Comparison of ENCODE assay signal across 13 mouse cellular contexts in the genomic region with DNA sequence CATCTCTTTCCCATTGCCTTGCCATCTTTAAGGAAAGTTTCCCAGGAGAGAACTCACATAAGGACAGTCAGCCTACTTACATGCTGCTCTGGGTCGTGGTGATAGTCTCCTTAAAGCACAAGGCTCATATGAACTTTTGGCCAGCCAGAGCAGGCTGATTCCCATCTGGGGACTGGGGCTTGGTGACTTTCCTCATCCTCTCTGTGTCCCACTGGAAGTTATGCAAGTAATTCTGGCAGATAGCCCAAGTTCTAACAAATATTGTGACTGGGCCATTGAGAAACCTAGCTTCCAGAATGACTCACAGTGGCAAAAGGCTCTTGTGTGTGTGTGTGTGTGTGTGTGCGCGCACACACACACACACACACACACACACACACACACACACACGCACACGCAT.
DNase-seq lines count a peak whose midpoint lies in the region; ATAC-seq and TF ChIP-seq lines count a peak whose summit lies in the region.
"Had no signal": no experiment of that assay in that cellular context is flagged by ENCODE, and none has a peak within 500 bp of the region (broad histone marks: within the 10 kb centered on the region; RNA-seq: fewer than 3 reads in every experiment).

No protein-coding gene starts in this region.

- H3K4me3 ChIP-seq in kidney, adult 2 months (ENCODE audit: insufficient read depth, low read depth, low read length): no peak overlapping the region
- H3K4me3 ChIP-seq in kidney, embryonic 14.5 days (ENCODE audit: low read length): no peak overlapping the region
- H3K4me3 ChIP-seq in lung, embryonic 15.5 days: no peak overlapping the region
- H3K4me3 ChIP-seq: embryonic facial prominence, embryonic 15.5 days; heart, adult 2 months; limb, embryonic 12.5 days had no signal

- no peaks in the 10 kb centered on the region for H3K27me3 ChIP-seq in kidney, adult 2 months (replicated peaks; ENCODE audit: control insufficient read depth, insufficient read depth, low read length)
- H3K27me3 ChIP-seq in kidney, embryonic 14.5 days (ENCODE audit: control insufficient read depth, insufficient read depth, low read length): no peaks in the 10 kb centered on the region
- no peaks in the 10 kb centered on the region for H3K27me3 ChIP-seq in lung, embryonic 15.5 days
- H3K27me3 ChIP-seq: embryonic facial prominence, embryonic 15.5 days; limb, embryonic 12.5 days had no signal

- ATAC-seq in kidney, embryonic 14.5 days (ENCODE audit: low FRiP score, low TSS enrichment): no peak
- peak; percentile 41; the same call in 1 of the 2 replicates for ATAC-seq in lung, embryonic 15.5 days (ENCODE audit: borderline replicate concordance, extremely low read depth, low FRiP score, low TSS enrichment)

- no peak for TF ChIP-seq POLR2A in kidney, adult 2 months (IDR thresholded peaks at IDR 0.05; ENCODE audit: low read depth, low read length)

- H3K27ac ChIP-seq in kidney, adult 2 months (ENCODE audit: insufficient read depth, low read depth, low read length): no peak overlapping the region
- no peak overlapping the region for H3K27ac ChIP-seq in kidney, embryonic 14.5 days (ENCODE audit: low read depth, low read length)
- H3K27ac ChIP-seq in lung, embryonic 15.5 days: no peak overlapping the region
- H3K27ac ChIP-seq: embryonic facial prominence, embryonic 15.5 days; heart, adult 2 months; limb, embryonic 12.5 days had no signal

- no peak for TF ChIP-seq CTCF in kidney, adult 2 months (conservative IDR thresholded peaks at IDR 0.05; ENCODE audit: insufficient read depth, insufficient read length, low read depth, low read length)

- WGBS in kidney, adult 2 months: 89% methylated on average over 5 of the region's 5 CpGs
- WGBS in kidney, embryonic 14.5 days: 87% methylated on average over 5 of the region's 5 CpGs
- WGBS in lung, embryonic 15.5 days: 86% methylated on average over 5 of the region's 5 CpGs

- DNase-seq in adrenal gland, adult 8-10 months: peak; percentile 26
- no peak for DNase-seq in adrenal gland, postnatal 25 days
- DNase-seq in kidney, adult 2 months: peak; percentile 25
- peak; percentile 41 for DNase-seq in brain, adult 2 months (ENCODE audit: low read depth, low spot score)
- DNase-seq in urinary bladder, postnatal 25 days (ENCODE audit: low spot score): no peak
- no peak for DNase-seq in cerebellum, adult 11 months
- DNase-seq: cerebellum, postnatal 14 days; thymus, adult 2 months had no signal

- H3K9me3 ChIP-seq in kidney, embryonic 14.5 days (ENCODE audit: control insufficient read depth, low read length): no peaks in the 10 kb centered on the region
- no peaks in the 10 kb centered on the region for H3K9me3 ChIP-seq in lung, embryonic 15.5 days
- H3K9me3 ChIP-seq: embryonic facial prominence, embryonic 15.5 days; limb, embryonic 12.5 days had no signal

- H3K4me1 ChIP-seq in kidney, adult 2 months (ENCODE audit: control insufficient read depth, insufficient read depth, low read length): no peaks in the 10 kb centered on the region
- H3K4me1 ChIP-seq in kidney, embryonic 14.5 days (ENCODE audit: control insufficient read depth, insufficient read depth, low read length): no peaks in the 10 kb centered on the region
- H3K4me1 ChIP-seq in lung, embryonic 15.5 days: no peaks in the 10 kb centered on the region
- H3K4me1 ChIP-seq: embryonic facial prominence, embryonic 15.5 days; limb, embryonic 12.5 days had no signal

- no peak overlapping the region for H3K9ac ChIP-seq in kidney, embryonic 14.5 days (ENCODE audit: low read depth, low read length)
- H3K9ac ChIP-seq in lung, embryonic 15.5 days: no peak overlapping the region
- H3K9ac ChIP-seq: embryonic facial prominence, embryonic 15.5 days; limb, embryonic 12.5 days had no signal

- no peaks in the 10 kb centered on the region for H3K36me3 ChIP-seq in kidney, adult 2 months (ENCODE audit: control insufficient read depth, insufficient read depth, low read length)
- H3K36me3 ChIP-seq in kidney, embryonic 14.5 days (ENCODE audit: control insufficient read depth, insufficient read depth, low read length): no peaks in the 10 kb centered on the region
- no peaks in the 10 kb centered on the region for H3K36me3 ChIP-seq in lung, embryonic 15.5 days
- H3K36me3 ChIP-seq: embryonic facial prominence, embryonic 15.5 days; limb, embryonic 12.5 days had no signal

- H3K4me2 ChIP-seq in kidney, embryonic 14.5 days (replicated peaks; ENCODE audit: low read depth, low read length): no peak overlapping the region
- no peak overlapping the region for H3K4me2 ChIP-seq in lung, embryonic 15.5 days
- H3K4me2 ChIP-seq: embryonic facial prominence, embryonic 15.5 days; limb, embryonic 12.5 days had no signal

Comparison
In these comparisons a context has a peak if more than half of its experiments do, and no peak if none do; other contexts are left out.
1. DNase-seq: peak in adrenal gland, adult 8-10 months (single experiment), kidney, adult 2 months (single experiment) and brain, adult 2 months (single experiment); none in adrenal gland, postnatal 25 days (single experiment), urinary bladder, postnatal 25 days (single experiment) and cerebellum, adult 11 months (single experiment).